Mouse (Mus musculus): ENCODE measurements around the gene Mthfd2l. TPM values are rescaled to one million over a fixed set of nuclear protein-coding genes. Genes with fewer than 3 reads are reported as not detected.

Gene Mthfd2l
- polyA plus RNA-seq, 1 experiment from 2014 or later = 61.7 TPM

DNA sequence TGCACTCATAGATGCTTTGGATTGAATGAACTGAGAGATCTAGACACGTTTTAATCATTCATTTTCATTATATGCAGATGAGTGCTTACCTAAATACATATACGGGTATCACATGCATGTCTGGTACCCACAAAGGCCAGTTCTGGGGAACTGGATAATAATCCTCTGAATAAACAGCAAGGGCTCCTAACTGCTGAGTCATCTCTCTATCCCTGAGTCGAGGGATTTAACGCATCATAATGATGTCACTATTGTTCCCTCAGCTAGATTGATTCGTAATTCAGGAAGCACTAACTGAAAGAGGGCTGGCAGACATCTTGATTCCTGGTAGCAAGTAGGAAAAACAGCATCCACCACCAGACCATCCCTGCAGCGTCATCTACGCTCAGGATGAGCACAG lies 30.2 kb upstream of the Mthfd2l start:
- Histone ChIP-seq H3K4me3 (no peak overlapping the region), H3K27me3 (0 out of 2 replicates have a peak, but pooled peaks cover 3% of the 10 kb centered on the region), H3K4me2 (no peak overlapping the region), H3K27ac (replicated peaks) (no peak overlapping the region), H3K36me3 (no peaks in the 10 kb centered on the region), H3K9me3 (no peaks in the 10 kb centered on the region), H3K4me1 (replicated peaks) (peaks cover 14% of the 10 kb centered on the region), H3K9ac (no peak overlapping the region)
- WGBS = 63% methylated on average over 7 of the region's 7 CpGs
- ATAC-seq (ENCODE audit: low FRiP score, low read depth) = no peak

DNA sequence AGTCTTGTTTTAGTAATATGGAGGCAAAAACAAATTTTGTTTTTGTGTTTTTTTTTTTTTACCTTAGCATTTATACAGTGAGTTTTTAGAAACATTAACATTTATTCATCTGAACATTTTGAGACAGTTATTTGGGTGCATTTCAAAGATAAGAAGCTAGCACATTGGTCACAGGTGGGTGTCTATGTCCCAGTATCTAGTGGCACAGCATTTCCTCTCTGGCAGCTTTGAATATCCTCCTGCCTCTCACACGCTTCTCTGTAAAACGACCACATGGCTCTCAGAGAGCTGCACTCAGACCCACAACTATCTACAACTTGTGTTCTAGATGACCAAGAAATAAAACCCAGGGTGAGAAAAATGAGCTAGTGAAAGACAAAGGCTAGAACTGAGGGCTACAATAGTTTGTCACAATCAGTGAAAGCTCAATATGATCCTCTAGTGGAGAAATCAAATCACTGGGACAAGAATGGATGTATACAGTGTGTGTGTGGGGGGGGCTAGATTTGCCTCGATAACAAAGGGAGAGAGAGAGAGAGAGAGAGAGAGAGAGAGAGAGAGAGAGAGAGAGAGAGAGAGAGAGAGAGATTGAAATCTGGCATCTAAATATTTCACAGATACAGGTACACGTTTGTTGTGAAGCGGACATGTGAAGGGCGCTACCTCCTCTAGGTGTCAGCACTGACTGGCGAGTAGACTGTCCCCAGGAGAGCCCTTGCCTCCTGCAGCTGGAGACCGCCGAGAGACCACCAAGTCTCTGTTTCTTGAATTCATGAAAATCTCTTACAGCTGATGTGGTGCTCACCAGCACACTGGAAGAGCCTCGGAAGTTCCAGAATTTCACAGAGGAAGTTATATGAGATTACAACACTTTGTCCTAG lies 28.3 kb upstream of the Mthfd2l start:
- Histone ChIP-seq H3K4me2 (peak overlapping the region; percentile 86), H3K9me3 (no peaks in the 10 kb centered on the region), H3K9ac (no peak overlapping the region), H3K36me3 (no peaks in the 10 kb centered on the region), H3K4me3 (peak overlapping the region; percentile 37), H3K27me3 (0 out of 2 replicates have a peak, but pooled peaks cover 3% of the 10 kb centered on the region), H3K27ac (replicated peaks) (no peak overlapping the region), H3K4me1 (replicated peaks) (peaks cover 14% of the 10 kb centered on the region)
- 15% methylated on average over 10 of the region's 10 CpGs for WGBS
- ATAC-seq (ENCODE audit: low FRiP score, low read depth) = peak; percentile 64

DNA sequence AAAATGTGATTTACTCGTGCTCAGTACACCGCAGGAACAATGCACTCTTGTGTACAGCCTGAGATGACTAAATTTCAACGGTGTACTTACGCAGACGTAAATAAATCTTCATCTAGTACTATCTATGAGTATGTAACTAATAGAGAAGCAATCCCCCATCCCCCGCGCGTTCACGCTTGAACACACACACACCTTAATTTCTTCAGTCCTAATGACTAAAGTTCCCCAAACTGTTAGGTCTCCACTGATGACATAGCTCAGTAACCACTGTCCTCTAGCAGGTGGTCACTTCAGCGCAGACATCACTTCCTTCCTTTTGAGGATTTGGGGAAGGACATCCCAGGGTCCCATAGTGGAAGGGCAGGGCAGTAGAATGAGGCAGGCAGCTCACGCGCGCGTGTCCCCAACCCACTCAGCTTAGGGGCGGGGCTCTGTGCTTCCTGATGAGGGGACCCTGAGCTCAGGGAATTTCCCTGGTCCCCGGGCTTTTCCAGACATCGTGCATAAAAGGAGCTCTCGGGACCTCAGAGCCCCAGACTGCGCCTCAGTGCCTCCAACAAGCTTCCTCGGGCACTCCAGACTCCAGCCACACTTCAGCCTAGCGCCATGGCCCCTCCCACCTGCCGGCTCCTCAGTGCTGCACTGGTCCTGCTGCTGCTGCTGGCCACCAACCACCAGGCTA lies 27.4 kb upstream of the Mthfd2l start, which contains the start of gene Cxcl2:
Gene Cxcl2, plus strand, starts transcription at position 533 of the 682 bp plus-strand sequence.
- no peaks in the 10 kb centered on the region for H3K36me3 ChIP-seq
- H3K27ac ChIP-seq (replicated peaks) = no peak within 1 kb of the TSS
- 0 out of 2 replicates have a peak, but pooled peaks cover 3% of the 10 kb centered on the region for H3K27me3 ChIP-seq
- H3K4me3 ChIP-seq = peak within 1 kb of the TSS; percentile 37
- WGBS = 6% methylated on average over 22 of the region's 22 CpGs
- peak within 1 kb of the TSS; percentile 86 for H3K4me2 ChIP-seq
- peaks cover 14% of the 10 kb centered on the region for H3K4me1 ChIP-seq (replicated peaks)
- ATAC-seq (ENCODE audit: low FRiP score, low read depth) = peak; percentile 68; the same call in 1 of the 2 replicates
- H3K9me3 ChIP-seq = no peaks in the 10 kb centered on the region
- H3K9ac ChIP-seq = peak within 1 kb of the TSS; percentile 27; the same call in 1 of the 2 replicates

DNA sequence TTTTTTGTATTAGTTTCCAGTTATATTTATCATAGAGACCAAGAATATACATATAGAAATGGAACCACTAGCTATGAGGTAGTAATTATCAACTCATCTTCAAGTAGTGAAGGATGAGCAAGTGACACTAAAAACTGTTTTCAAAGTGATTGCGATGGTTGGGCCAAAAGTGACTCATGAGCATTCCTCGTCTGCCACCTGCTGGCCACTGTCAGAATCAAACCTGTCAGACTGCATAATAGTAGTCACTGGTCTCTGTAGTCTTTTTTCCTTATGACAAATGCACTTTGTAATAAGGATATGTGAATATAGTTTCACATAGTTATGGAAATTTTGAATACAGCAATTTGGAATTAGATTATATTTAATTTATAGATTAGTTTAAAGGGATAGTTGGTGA lies 21.9 kb upstream of the Mthfd2l start:
- H3K36me3 ChIP-seq = no peaks in the 10 kb centered on the region
- 0 out of 2 replicates have a peak, but pooled peaks cover 3% of the 10 kb centered on the region for H3K27me3 ChIP-seq
- H3K4me3 ChIP-seq = no peak overlapping the region
- H3K27ac ChIP-seq (replicated peaks) = no peak overlapping the region
- H3K9ac ChIP-seq = no peak overlapping the region
- WGBS = 2% methylated on average over 2 of the region's 2 CpGs
- no peak for ATAC-seq (ENCODE audit: low FRiP score, low read depth)
- no peak overlapping the region for H3K4me2 ChIP-seq
- no peaks in the 10 kb centered on the region for H3K9me3 ChIP-seq
- H3K4me1 ChIP-seq (replicated peaks) = no peaks in the 10 kb centered on the region

DNA sequence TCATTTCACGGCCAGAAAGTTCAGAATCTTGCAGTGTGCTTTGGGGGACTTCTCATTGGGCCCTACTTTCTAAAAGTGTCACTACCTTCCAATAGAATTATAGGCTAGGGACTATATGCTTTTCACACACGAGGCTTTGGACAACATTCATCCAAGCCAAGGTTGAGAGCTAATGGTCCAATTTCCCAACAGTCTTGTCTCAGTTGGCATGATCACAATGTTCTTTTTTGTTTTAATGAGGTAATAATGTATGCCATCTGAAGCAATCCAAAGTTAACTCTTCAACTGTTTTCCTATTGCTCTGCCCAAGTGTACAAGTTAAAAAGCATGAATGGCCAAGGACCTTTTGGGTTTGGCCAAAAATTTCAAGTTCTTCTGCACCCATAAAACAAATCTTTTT lies 11.4 kb upstream of the Mthfd2l start:
- 85% methylated on average over 2 of the region's 2 CpGs for WGBS
- H3K9me3 ChIP-seq = no peaks in the 10 kb centered on the region
- no peak for ATAC-seq (ENCODE audit: low FRiP score, low read depth)

DNA sequence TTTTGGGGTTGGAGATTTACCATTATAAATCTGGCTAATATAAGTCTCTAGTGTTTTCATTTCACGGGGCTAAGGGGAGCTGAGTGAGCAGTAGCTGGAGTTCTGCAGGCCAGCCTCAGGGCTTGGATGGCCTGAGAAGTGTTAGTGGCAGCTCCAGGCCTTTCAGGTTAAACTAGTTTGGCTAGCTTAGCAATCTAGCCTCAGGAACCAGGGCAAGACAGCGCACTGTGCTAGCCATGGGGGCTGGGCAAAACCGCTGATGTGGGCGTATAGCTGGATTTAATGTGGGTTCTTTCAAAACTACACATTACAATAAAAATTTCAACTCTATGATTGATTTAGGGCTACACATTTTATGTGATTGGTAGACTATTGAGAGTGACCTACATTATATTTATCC lies 8.0 kb upstream of the Mthfd2l start:
- WGBS = 93% methylated on average over 4 of the region's 4 CpGs
- H3K4me1 ChIP-seq (replicated peaks) = no peaks in the 10 kb centered on the region
- no peaks in the 10 kb centered on the region for H3K27me3 ChIP-seq
- no peak overlapping the region for H3K9ac ChIP-seq
- no peak overlapping the region for H3K4me3 ChIP-seq
- H3K4me2 ChIP-seq = no peak overlapping the region
- no peak overlapping the region for H3K27ac ChIP-seq (replicated peaks)
- H3K9me3 ChIP-seq = no peaks in the 10 kb centered on the region
- ATAC-seq (ENCODE audit: low FRiP score, low read depth) = no peak
- H3K36me3 ChIP-seq = no peaks in the 10 kb centered on the region

More for the DNA sequence above, 11.4 kb upstream of the Mthfd2l start:
- Histone ChIP-seq H3K27me3 (no peaks in the 10 kb centered on the region), H3K36me3 (no peaks in the 10 kb centered on the region), H3K27ac (replicated peaks) (no peak overlapping the region), H3K4me3 (no peak overlapping the region), H3K9ac (no peak overlapping the region), H3K4me2 (no peak overlapping the region), H3K4me1 (replicated peaks) (no peaks in the 10 kb centered on the region)

DNA sequence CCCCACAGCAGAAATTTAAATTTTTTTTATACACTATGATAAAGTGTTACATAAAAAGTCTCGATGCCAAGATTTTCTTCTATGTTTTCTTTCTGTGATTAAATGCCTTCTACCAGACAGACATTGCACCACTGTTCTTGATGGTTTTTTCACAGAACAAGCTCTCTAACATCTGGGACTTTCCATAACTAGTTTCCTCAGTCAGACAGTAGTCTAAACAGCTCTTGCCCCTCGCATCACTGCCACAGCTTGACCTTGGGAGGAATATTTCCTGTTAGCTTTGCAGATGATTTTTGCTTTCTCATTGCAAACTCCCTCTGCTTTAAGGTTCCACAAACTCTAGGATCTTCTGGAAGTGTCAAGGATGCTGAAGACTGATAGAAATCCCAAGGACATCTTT lies 371 bp upstream of the Mthfd2l start:
- Histone ChIP-seq H3K4me3 (peak overlapping the region; percentile 66), H3K36me3 (peaks cover 5% of the 10 kb centered on the region; the same call in 1 of the 2 replicates), H3K9me3 (no peaks in the 10 kb centered on the region), H3K9ac (peak overlapping the region; percentile 90), H3K27me3 (no peaks in the 10 kb centered on the region), H3K27ac (replicated peaks) (peak overlapping the region; percentile 97), H3K4me2 (peak overlapping the region; percentile 59), H3K4me1 (replicated peaks) (peaks cover 14% of the 10 kb centered on the region)
- ATAC-seq (ENCODE audit: low FRiP score, low read depth) = no peak; the same call in 1 of the 2 replicates
- WGBS = 48% methylated on average over 2 of the region's 2 CpGs

DNA sequence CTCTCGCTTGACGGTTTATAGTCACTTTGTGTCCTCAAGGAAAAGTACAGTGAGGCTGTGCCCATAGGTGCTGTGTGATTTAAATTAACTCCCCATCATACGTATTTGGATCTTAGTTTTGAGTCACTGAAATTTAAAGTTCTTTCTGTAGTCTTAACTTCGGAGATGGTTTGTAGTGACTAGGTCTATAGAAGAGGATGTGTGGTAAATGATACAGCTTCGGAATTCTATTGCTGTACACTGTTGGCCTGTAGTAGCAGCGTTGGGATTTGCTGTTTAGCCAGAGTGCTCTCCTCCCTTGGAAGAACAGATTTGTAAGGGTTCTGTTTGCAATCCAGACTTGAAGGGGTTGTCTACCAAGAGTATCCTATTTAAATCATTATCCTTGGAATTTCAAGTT lies 994 bp downstream of the Mthfd2l start:
- Histone ChIP-seq H3K27ac (replicated peaks) (peak overlapping the region; percentile 97), H3K4me3 (peak overlapping the region; percentile 66), H3K9me3 (no peaks in the 10 kb centered on the region), H3K36me3 (peaks cover 5% of the 10 kb centered on the region; the same call in 1 of the 2 replicates), H3K27me3 (no peaks in the 10 kb centered on the region), H3K4me2 (peak overlapping the region; percentile 59), H3K4me1 (replicated peaks) (peaks cover 14% of the 10 kb centered on the region), H3K9ac (peak overlapping the region; percentile 90)
- WGBS = 5% methylated on average over 6 of the region's 6 CpGs
- ATAC-seq (ENCODE audit: low FRiP score, low read depth) = peak; percentile 32

DNA sequence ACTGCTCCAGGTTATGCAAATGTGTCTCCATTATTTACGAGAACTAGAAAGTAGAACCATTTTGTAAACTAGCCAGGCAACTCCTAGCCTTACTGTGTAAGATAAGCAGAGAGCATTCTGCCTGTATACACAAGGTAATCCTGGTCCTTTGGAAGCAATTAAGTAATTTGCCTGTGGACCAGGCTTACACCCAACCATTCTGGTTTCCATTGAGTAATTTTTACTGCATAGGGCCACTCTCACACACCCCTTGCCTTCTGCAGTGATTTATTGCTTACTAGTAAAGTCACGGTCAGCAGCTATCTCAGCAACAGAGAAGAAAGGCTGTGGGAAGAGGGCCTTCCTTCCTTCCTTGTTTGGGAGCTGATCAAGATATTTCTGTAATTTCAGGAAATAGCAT lies 5.8 kb downstream of the Mthfd2l start:
- no peak for ATAC-seq (ENCODE audit: low FRiP score, low read depth)

DNA sequence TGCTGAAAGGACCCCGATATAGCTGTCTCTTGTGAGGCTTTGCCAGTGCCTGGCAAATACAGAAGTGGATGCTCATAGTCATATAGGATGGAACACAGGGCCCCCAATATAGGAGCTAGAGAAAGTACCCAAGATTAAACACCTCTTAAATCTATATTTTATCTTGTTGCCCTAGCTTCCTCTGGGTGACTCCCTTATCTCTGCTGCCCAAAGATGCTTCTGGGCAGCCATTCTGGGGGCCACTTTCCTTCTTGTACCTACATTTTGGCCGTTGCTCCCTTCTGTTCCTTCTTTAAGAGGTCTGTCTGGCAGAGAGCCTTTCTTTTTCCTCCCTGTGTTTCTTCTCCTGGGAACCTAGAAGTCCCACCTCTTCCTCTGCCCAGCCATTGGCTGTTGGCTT lies 14.5 kb downstream of the Mthfd2l start:
- Histone ChIP-seq H3K27ac (replicated peaks) (no peak overlapping the region), H3K4me2 (no peak overlapping the region), H3K4me3 (no peak overlapping the region), H3K36me3 (0 out of 2 replicates have a peak, but pooled peaks cover 3% of the 10 kb centered on the region), H3K9ac (no peak overlapping the region), H3K9me3 (no peaks in the 10 kb centered on the region), H3K27me3 (no peaks in the 10 kb centered on the region), H3K4me1 (replicated peaks) (no peaks in the 10 kb centered on the region)
- 92% methylated on average over 2 of the region's 2 CpGs for WGBS
- no peak for ATAC-seq (ENCODE audit: low FRiP score, low read depth)

More for the DNA sequence above, 5.8 kb downstream of the Mthfd2l start:
- no peak overlapping the region for H3K9ac ChIP-seq
- H3K4me1 ChIP-seq (replicated peaks) = peaks cover 14% of the 10 kb centered on the region
- H3K4me3 ChIP-seq = no peak overlapping the region
- H3K9me3 ChIP-seq = no peaks in the 10 kb centered on the region
- H3K4me2 ChIP-seq = no peak overlapping the region
- 75% methylated on average over 2 of the region's 2 CpGs for WGBS
- no peaks in the 10 kb centered on the region for H3K27me3 ChIP-seq
- H3K27ac ChIP-seq (replicated peaks) = no peak overlapping the region
- H3K36me3 ChIP-seq = peaks cover 5% of the 10 kb centered on the region; the same call in 1 of the 2 replicates

DNA sequence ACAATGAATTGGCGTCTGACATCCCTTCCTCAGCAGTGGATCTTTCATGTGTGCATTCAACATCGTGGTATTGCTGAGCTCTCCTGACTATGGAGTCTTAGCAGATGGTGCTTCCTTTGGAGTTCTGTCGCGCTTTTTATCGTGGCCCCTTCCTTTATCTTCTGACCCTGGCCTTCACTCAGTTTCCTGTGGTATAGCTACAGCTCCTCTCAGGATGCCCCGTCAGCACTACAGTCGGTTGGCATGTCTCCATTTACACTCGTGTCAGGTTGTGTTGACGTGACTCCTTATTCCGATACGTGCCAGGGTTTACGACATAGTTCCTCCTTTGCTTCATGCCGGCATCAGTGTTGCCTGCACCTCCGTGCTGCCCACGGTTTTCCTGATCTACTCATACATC lies 18.6 kb downstream of the Mthfd2l start:
- 82% methylated on average over 15 of the region's 15 CpGs for WGBS
- H3K4me2 ChIP-seq = no peak overlapping the region
- H3K9me3 ChIP-seq = no peaks in the 10 kb centered on the region
- 0 out of 2 replicates have a peak, but pooled peaks cover 3% of the 10 kb centered on the region for H3K36me3 ChIP-seq
- no peak overlapping the region for H3K27ac ChIP-seq (replicated peaks)
- no peaks in the 10 kb centered on the region for H3K4me1 ChIP-seq (replicated peaks)
- H3K9ac ChIP-seq = no peak overlapping the region
- no peaks in the 10 kb centered on the region for H3K27me3 ChIP-seq
- no peak overlapping the region for H3K4me3 ChIP-seq
- no peak for ATAC-seq (ENCODE audit: low FRiP score, low read depth)

DNA sequence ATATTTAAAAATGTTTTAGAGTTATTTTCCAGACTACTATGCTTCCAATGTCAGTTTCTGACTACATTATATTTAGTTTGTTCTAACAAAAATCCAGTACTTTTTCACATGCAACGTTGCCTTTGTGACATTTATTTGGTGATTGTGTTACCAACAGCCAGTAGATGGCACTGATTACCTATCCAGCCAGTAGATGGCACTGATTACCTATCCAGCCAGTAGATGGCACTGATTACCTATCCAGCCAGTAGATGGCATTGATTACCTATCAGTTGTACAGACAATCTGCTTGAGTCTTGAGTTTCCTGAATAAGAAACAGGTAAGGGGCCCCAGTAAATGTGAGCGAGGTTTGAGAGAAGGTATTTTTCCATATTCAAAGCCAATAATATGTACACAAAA lies 20.6 kb downstream of the Mthfd2l start:
- Histone ChIP-seq H3K27me3 (no peaks in the 10 kb centered on the region), H3K36me3 (0 out of 2 replicates have a peak, but pooled peaks cover 3% of the 10 kb centered on the region), H3K4me1 (replicated peaks) (no peaks in the 10 kb centered on the region), H3K4me2 (no peak overlapping the region), H3K27ac (replicated peaks) (no peak overlapping the region), H3K4me3 (no peak overlapping the region), H3K9ac (no peak overlapping the region), H3K9me3 (no peaks in the 10 kb centered on the region)
- peak; percentile 86 for ATAC-seq (ENCODE audit: low FRiP score, low read depth)
- WGBS = 29% methylated on average over 2 of the region's 2 CpGs
